Mouse (Mus musculus): ENCODE measurements around the gene Cadm4.
"Not testable (repeated sequence)": the region's sequence is repeated elsewhere in the genome, so short reads cannot be mapped to it uniquely, and the experiment has no call there.

Gene Cadm4

GRCm38 (mm10) chr7:24501492-24501891 lies 19.7 kb downstream of the Cadm4 start:
- in situ Hi-C loops (cut with MseI, MboI), result no loop called here

DNA sequence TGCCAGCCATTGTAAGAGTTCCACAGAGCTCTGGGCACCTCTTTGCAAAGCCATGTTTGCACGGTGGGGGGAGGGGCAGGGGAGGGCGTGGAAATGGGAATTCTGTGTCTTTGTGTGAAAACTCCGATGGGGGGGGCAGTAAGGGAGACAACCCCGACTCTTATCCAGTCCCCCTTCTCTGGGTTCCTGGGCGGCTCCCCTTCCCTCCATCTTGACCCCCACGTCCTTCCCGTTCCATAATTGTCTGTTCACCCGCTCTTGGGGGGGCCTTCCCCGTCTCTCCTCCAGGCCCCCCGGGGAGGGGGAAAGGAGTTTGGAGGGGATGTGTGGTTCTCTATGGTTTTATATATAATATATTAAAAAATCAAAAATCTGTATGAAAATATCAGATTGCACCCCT lies 22.2 kb downstream of the Cadm4 start:
- in situ Hi-C loops (cut with MseI, MboI), result no loop called here

DNA sequence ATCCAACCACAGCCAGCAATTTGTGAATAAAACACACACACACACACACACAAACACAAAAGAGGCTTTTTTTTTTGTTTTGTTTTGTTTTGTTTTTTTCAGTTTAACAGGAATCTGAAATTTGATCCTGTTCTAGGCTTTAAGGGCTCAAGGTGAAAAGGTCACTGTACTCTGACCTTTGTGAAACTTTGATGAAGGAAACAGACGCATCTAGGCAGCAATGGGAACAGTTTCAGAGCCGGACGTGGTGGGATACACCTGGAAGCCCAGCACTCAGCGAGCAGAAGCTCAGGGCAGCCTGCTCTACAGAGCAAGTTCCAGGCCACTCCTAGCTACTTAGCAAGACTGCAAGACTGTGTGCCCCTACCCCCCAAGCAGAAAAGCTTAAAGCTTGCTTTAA lies 23.0 kb downstream of the Cadm4 start:
- in situ Hi-C loops (cut with MseI, MboI), result no loop called here

- in situ Hi-C loops (cut with MseI, MboI), result no loop called here
Observed at GRCm38 (mm10) chr7:24505447-24506064, 23.7 kb downstream of the Cadm4 start.

- in situ Hi-C loops (cut with MseI, MboI), result no loop called here
Observed at GRCm38 (mm10) chr7:24506065-24506459, 24.2 kb downstream of the Cadm4 start.

GRCm38 (mm10) chr7:24506476-24506837 lies 24.6 kb downstream of the Cadm4 start:
- in situ Hi-C loops (cut with MseI, MboI), result no loop called here

- in situ Hi-C loops (cut with MseI, MboI), result no loop called here
Observed at GRCm38 (mm10) chr7:24506838-24507725, 25.3 kb downstream of the Cadm4 start, which contains the start of gene Zfp428. TSS of gene Zfp428 (plus strand) at chr7:24507006.

DNA sequence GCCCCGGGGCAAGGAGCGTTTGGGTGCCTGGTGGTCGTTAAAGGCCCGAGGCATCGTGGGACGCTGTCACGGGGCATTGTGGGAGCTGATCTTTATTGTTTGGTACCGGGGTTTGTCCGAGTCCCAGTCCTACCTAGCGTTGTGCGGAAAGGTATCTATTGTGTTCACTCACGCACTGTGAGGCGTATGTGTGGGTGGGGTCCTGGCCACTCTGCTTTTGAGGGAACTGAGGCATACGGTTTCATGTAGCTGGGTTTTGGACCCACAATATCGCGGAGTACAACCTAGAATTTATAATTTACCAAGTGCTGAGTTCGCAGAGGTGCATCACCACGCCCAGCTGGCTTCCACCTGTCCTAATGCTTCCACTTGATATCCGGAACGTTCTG lies 25.9 kb downstream of the Cadm4 start:
- in situ Hi-C loops (cut with MseI, MboI), result no loop called here

GRCm38 (mm10) chr7:24512355-24512754 lies 30.5 kb downstream of the Cadm4 start, which contains the start of gene AC161166.1:
TSS of gene AC161166.1 (minus strand) at chr7:24512455.
- in situ Hi-C loops (cut with MseI, MboI), result no loop called here

DNA sequence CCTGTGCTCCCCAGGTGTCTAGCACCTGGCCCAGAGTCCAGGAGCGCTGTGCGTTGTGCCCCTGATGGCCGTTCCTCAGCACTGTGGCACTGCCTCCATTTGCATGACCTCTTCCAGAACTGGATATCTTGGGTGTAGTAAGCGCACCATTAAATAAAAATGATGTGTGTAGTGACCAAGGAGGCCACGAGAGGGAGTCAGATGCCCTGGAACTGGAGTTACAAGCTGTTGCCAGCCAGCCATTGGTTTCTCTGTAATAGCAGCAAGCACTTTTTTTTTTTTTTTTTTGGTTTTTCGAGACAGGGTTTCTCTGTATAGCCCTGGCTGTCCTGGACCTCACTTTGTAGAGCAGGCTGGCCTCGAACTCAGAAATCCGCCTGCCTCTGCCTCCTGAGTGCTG lies 34.5 kb downstream of the Cadm4 start:
- in situ Hi-C loops (cut with MseI, MboI), result not testable (repeated sequence)

- in situ Hi-C loops (cut with MseI, MboI), result no loop called here
Observed at GRCm38 (mm10) chr7:24517077-24517476, 35.3 kb downstream of the Cadm4 start.

DNA sequence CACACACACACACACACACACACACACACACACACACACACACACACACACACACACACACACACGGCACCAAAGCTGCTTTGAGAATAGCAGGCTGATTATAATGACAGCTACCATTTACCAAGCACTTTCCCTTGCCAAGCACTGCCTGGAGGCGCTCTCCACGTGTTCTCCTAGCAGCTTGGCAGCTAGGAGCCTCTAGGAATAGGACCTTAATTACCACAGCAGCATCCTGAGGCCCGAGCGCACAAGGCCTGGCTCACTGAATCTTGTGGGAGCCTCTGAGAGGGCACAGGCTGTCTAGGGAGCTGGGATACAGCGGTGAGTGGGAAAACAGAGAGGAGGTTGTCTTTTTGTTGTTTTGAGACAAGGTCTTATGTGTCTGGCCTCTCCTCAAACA lies 35.8 kb downstream of the Cadm4 start:
- in situ Hi-C loops (cut with MseI, MboI), result no loop called here

- in situ Hi-C loops (cut with MseI, MboI), result no loop called here
Observed at GRCm38 (mm10) chr7:24519130-24519529, 37.3 kb downstream of the Cadm4 start.

- in situ Hi-C loops (cut with MseI, MboI), result not testable (repeated sequence)
Observed at GRCm38 (mm10) chr7:24520054-24520453, 38.2 kb downstream of the Cadm4 start.

DNA sequence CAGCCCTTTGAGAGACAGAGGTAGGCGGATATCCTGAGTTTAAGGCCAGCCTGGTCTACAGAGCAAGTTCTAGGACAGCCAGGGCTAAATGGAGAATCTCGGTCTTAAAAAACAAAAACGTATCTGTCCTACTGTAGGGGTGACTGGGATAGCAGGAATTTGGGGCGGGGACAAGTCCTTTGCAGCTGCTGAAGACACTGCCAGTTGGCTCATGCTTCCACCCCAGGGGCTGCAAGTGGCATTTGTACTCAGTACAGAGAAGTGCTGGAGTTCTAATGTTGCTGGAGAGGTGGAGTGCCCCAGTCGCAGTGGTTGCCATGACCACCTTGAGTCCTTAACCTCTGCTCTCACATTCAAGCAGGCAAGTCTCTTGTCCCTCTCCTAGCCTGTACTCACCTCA lies 41.0 kb downstream of the Cadm4 start:
- in situ Hi-C loops (cut with MseI, MboI), result no loop called here

- in situ Hi-C loops (cut with MseI, MboI), result no loop called here
Observed at GRCm38 (mm10) chr7:24523723-24524122, 41.9 kb downstream of the Cadm4 start.

- in situ Hi-C loops (cut with MseI, MboI), result no loop called here
Observed at GRCm38 (mm10) chr7:24524978-24525377, 43.2 kb downstream of the Cadm4 start.

DNA sequence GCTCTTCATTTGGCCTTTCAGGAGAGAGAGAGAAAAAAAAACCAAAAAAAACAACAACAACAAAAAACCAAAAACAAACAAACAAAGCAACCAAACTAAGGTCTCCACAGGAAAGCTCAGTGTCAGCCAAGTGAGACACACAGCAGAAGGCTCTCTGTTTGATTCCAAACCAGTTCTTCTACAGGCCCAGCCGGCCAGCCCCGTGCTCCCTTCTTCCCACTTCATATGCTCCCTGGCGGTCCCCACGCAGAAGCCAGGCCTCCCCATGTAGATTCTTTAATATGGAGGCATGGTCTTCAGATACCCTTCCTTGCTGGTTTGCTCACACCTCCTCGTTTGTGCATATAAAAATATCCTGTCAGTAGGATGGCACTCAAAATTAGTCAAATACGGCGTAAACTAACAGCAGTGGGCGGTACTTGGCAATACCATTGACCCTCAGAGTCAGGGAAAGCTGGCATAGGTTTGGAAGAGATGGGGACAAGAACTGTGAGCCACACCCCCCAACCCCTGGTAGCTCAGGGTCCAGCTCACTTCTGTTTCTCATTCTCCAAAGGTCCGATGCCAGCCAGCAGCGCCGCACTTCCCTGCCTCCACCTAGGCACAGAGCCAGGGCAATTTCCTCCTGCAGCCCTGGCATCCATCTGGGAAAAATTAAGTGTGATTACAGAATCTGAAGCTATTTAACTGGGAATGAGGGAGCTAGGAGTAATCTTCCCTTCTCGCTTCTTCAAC lies 44.0 kb downstream of the Cadm4 start:
- in situ Hi-C loops (cut with MseI, MboI), result no loop called here

GRCm38 (mm10) chr7:24528861-24529260 lies 47.0 kb downstream of the Cadm4 start:
- in situ Hi-C loops (cut with MseI, MboI), result no loop called here

- in situ Hi-C loops (cut with MseI, MboI), result no loop called here
Observed at GRCm38 (mm10) chr7:24529580-24529979, 47.8 kb downstream of the Cadm4 start.

DNA sequence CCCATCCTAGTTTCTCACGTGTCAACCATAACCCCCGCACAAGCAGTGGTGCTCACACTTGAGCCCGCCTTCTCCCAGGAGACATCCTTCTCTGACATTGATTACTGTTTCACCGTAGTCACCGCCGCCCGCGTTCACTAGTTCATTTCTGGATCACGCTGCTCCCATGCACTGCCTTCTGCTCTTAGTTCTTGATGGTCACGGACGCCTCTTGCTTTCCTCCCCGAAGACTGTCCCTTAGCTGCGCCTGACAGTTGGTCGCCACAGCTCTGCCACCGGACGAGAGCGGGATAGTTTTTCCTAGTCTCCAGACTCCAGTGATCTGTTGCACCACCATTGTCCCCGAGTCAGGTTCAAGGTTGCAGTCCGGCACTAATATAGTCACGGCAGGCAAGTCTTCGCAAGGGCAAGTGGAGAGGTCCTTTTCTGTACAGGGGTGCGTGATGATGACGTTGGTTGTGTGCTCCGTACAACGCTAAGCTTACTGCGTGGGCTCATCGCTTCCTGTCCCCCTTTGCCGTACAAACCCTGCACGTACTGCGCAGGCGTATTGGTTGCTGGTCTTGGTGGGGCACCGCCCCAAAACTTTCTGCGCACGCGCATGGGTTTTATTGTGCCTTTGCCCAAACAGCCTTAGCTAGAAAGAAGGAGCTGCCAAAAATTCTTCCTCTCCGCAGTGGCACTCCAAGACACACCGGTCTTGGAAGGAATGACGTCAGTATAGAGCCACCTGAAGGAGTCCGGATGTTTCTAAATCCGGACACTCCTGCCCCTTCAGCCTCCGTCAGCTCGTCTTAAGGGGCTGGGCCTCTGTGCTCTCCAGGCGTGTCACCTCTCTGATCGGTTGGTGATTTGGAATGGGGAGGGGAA lies 48.5 kb downstream of the Cadm4 start, which contains the start of gene Irgq:
TSS of gene Irgq (plus strand) at position 628 of the 870 bp plus-strand sequence.
- in situ Hi-C loops (cut with MseI, MboI), result no loop called here

Data from mouse trophoblast stem cell (cell line).